Mouse (Mus musculus) limb, embryonic 11.5 days (tissue): ENCODE results near the gene Taf11. TPM values are rescaled to one million over a fixed set of nuclear protein-coding genes. Genes with fewer than 3 reads are reported as not detected.

Source experiments
- ATAC-seq: fragments of 200-750 bp; cut with Nextera tagmentation; 2 replicates; pipeline ENCODE4 v1.8.0; 2017; ENCODE audit warnings: low read depth; ENCODE audit not compliant: insufficient number of reproducible peaks, low FRiP score, low TSS enrichment
- DNase-seq: peaks from one replicate; pipeline ENCODE4 v3.0.0-alpha.2; 2015; ENCODE audit warnings: low spot score
- H3K27ac ChIP-seq: fragments of 300-500 bp; sonication (generic); replicated peaks from 2 replicates; pipeline ENCODE4 v1.5.1; 2014; ENCODE audit warnings: low read depth, mild to moderate bottlenecking, low read length
- H3K27me3 ChIP-seq: fragments of 300-500 bp; sonication (generic); 2 replicates; pipeline ENCODE4 v1.6.1; 2014; ENCODE audit warnings: mild to moderate bottlenecking, low read length, mixed read lengths; ENCODE audit not compliant: control insufficient read depth, insufficient read depth
- H3K36me3 ChIP-seq: fragments of 300-500 bp; sonication (generic); 2 replicates; pipeline ENCODE4 v1.6.1; 2014; ENCODE audit warnings: mild to moderate bottlenecking, low read length, moderate library complexity, mixed read lengths; ENCODE audit not compliant: control insufficient read depth, insufficient read depth
- H3K4me1 ChIP-seq: fragments of 300-500 bp; sonication (generic); 2 replicates; pipeline ENCODE4 v1.6.1; 2014; ENCODE audit warnings: low read length, mixed read lengths; ENCODE audit not compliant: control insufficient read depth, insufficient read depth
- H3K4me2 ChIP-seq: fragments of 300-500 bp; sonication (generic); 2 replicates; pipeline ENCODE4 v1.6.1; 2014; ENCODE audit warnings: low read depth, mild to moderate bottlenecking, moderate library complexity; ENCODE audit not compliant: severe bottlenecking
- H3K4me3 ChIP-seq: fragments of 300-500 bp; sonication (generic); 2 replicates; pipeline ENCODE4 v1.5.1; 2014; ENCODE audit warnings: low read depth, low read length
- H3K9ac ChIP-seq: fragments of 300-500 bp; sonication (generic); 2 replicates; pipeline ENCODE4 v1.6.1; 2014; ENCODE audit warnings: mild to moderate bottlenecking, low read length
- H3K9me3 ChIP-seq: fragments of 300-500 bp; sonication (generic); 2 replicates; pipeline ENCODE4 v1.6.1; 2016; ENCODE audit warnings: low read length; ENCODE audit not compliant: control insufficient read depth
- WGBS: fragments of 180-500 bp; shearing (Covaris S2); extraction: QIAGEN DNeasy Blood & Tissue Kit; methylation state at CpG from one replicate; pipeline ENCODE4 v1.1.7; 2014; 5-methylcytosine and 5-hydroxymethylcytosine counted together
- polyA plus RNA-seq: library from polyadenylated mRNA; unstranded; fragments of >200 nt; fragmentation: Nextera tagmentation; extraction: Ambion mirVana; gene quantifications from 2 replicates; pipeline ENCODE4 v1.2.1, GENCODE M21; 2014

The Taf11 gene
- 104 and 109 TPM in 2 replicates for polyA plus RNA-seq

- H3K4me1 ChIP-seq = peaks cover 11% of the 10 kb centered on the region
- H3K9ac ChIP-seq = peak within 1 kb of the TSS; percentile 88
- H3K27ac ChIP-seq = peak within 1 kb of the TSS; percentile 68
- H3K36me3 ChIP-seq = no peaks in the 10 kb centered on the region; the same call in 1 of the 2 replicates
- ATAC-seq = 0 out of 2 replicates have a peak, but pooled peaks have one; percentile 48
- no peaks in the 10 kb centered on the region for H3K9me3 ChIP-seq
- peak within 1 kb of the TSS; percentile 97 for H3K4me3 ChIP-seq
- H3K27me3 ChIP-seq = no peaks in the 10 kb centered on the region
- peak within 1 kb of the TSS; percentile 82 for H3K4me2 ChIP-seq
- DNase-seq = no peak
- 1% methylated on average over 53 of the region's 53 CpGs for WGBS
Observed at GRCm38 (mm10) chr17:27909622-27910500, at the start of gene Taf11. TSS of gene Taf11 (minus strand) at chr17:27909844.

- no peak overlapping the region for H3K4me2 ChIP-seq
- H3K4me1 ChIP-seq = peaks cover 15% of the 10 kb centered on the region
- no peak for ATAC-seq
- H3K9ac ChIP-seq = no peak overlapping the region
- H3K27ac ChIP-seq = no peak overlapping the region
- no peaks in the 10 kb centered on the region for H3K9me3 ChIP-seq
- WGBS = 94% methylated on average over 9 of the region's 9 CpGs
- DNase-seq = no peak
- no peaks in the 10 kb centered on the region for H3K36me3 ChIP-seq
- no peak overlapping the region for H3K4me3 ChIP-seq
- H3K27me3 ChIP-seq = no peaks in the 10 kb centered on the region
Observed at GRCm38 (mm10) chr17:27957649-27958048, 48.0 kb upstream of the Taf11 start.

- 67% methylated on average over 14 of the region's 14 CpGs for WGBS
- Histone ChIP-seq H3K4me3 (no peak overlapping the region), H3K9me3 (no peaks in the 10 kb centered on the region), H3K9ac (no peak overlapping the region), H3K36me3 (no peaks in the 10 kb centered on the region), H3K27ac (no peak overlapping the region), H3K4me1 (peaks cover 7% of the 10 kb centered on the region), H3K4me2 (no peak overlapping the region), H3K27me3 (no peaks in the 10 kb centered on the region)
- no peak for DNase-seq
- no peak for ATAC-seq
Observed at GRCm38 (mm10) chr17:27954629-27955402, 45.2 kb upstream of the Taf11 start.

GRCm38 (mm10) chr17:27953136-27953535, 43.5 kb upstream of the Taf11 start:
- no peaks in the 10 kb centered on the region for H3K36me3 ChIP-seq
- no peak overlapping the region for H3K27ac ChIP-seq
- ATAC-seq = no peak
- H3K4me2 ChIP-seq = no peak overlapping the region
- WGBS = 55% methylated on average over 6 of the region's 6 CpGs
- H3K4me3 ChIP-seq = no peak overlapping the region
- H3K27me3 ChIP-seq = no peaks in the 10 kb centered on the region
- no peak for DNase-seq
- no peaks in the 10 kb centered on the region for H3K9me3 ChIP-seq
- H3K4me1 ChIP-seq = 0 out of 2 replicates have a peak, but pooled peaks cover 6% of the 10 kb centered on the region
- H3K9ac ChIP-seq = no peak overlapping the region

- H3K27ac ChIP-seq = no peak overlapping the region
- H3K4me3 ChIP-seq = no peak overlapping the region
- no peaks in the 10 kb centered on the region for H3K9me3 ChIP-seq
- no peak overlapping the region for H3K9ac ChIP-seq
- ATAC-seq (no peak), DNase-seq (no peak)
- WGBS = 86% methylated on average over 2 of the region's 2 CpGs
- no peaks in the 10 kb centered on the region for H3K36me3 ChIP-seq
- H3K4me2 ChIP-seq = no peak overlapping the region
- H3K4me1 ChIP-seq = peaks cover 15% of the 10 kb centered on the region
- H3K27me3 ChIP-seq = no peaks in the 10 kb centered on the region
Observed at GRCm38 (mm10) chr17:27947155-27947554, 37.5 kb upstream of the Taf11 start.

- peaks cover 17% of the 10 kb centered on the region for H3K4me1 ChIP-seq
- H3K36me3 ChIP-seq = no peaks in the 10 kb centered on the region
- no peaks in the 10 kb centered on the region for H3K27me3 ChIP-seq
- peak overlapping the region; percentile 42; the same call in 1 of the 2 replicates for H3K27ac ChIP-seq
- ATAC-seq (no peak), DNase-seq (no peak)
- 82% methylated on average over 8 of the region's 8 CpGs for WGBS
- H3K9ac ChIP-seq = no peak overlapping the region
- no peak overlapping the region for H3K4me2 ChIP-seq
- H3K4me3 ChIP-seq = no peak overlapping the region
- H3K9me3 ChIP-seq = no peaks in the 10 kb centered on the region
Observed at GRCm38 (mm10) chr17:27946371-27946770, 36.7 kb upstream of the Taf11 start.

GRCm38 (mm10) chr17:27945546-27946216, 36.0 kb upstream of the Taf11 start:
- no peak for ATAC-seq
- peak overlapping the region; percentile 63 for H3K27ac ChIP-seq

GRCm38 (mm10) chr17:27942131-27942530, 32.5 kb upstream of the Taf11 start:
- Histone ChIP-seq H3K9ac (no peak overlapping the region), H3K4me1 (peaks cover 54% of the 10 kb centered on the region), H3K4me3 (no peak overlapping the region), H3K9me3 (no peaks in the 10 kb centered on the region), H3K36me3 (no peaks in the 10 kb centered on the region), H3K27me3 (no peaks in the 10 kb centered on the region), H3K27ac (no peak overlapping the region), H3K4me2 (no peak overlapping the region)
- ATAC-seq (no peak), DNase-seq (no peak)
- 89% methylated on average over 4 of the region's 4 CpGs for WGBS

More at GRCm38 (mm10) chr17:27945546-27946216, 36.0 kb upstream of the Taf11 start:
- no peak overlapping the region for H3K4me3 ChIP-seq
- no peak for DNase-seq
- no peaks in the 10 kb centered on the region for H3K36me3 ChIP-seq
- H3K9me3 ChIP-seq = no peaks in the 10 kb centered on the region
- peaks cover 24% of the 10 kb centered on the region for H3K4me1 ChIP-seq
- no peaks in the 10 kb centered on the region for H3K27me3 ChIP-seq
- no peak overlapping the region for H3K9ac ChIP-seq
- WGBS = 57% methylated on average over 6 of the region's 6 CpGs
- no peak overlapping the region for H3K4me2 ChIP-seq
